Mouse (Mus musculus) neural tube, embryonic 11.5 days (tissue): ENCODE measurements around the gene Tmem108. TPM values are rescaled to one million over a fixed set of nuclear protein-coding genes. Genes with fewer than 3 reads are reported as not detected.

Experiments used
- ATAC-seq: fragments of 200-750 bp; cut with Nextera tagmentation; 2 replicates; pipeline ENCODE4 v1.8.0; 2017; ENCODE audit warnings: moderate number of reproducible peaks, mild to moderate bottlenecking, moderate TSS enrichment, moderate library complexity; ENCODE audit not compliant: insufficient read depth, low FRiP score, low TSS enrichment
- DNase-seq: peaks from one replicate; pipeline ENCODE4 v3.0.0-alpha.2; 2015; ENCODE audit warnings: low spot score
- H3K27ac ChIP-seq: fragments of 300-500 bp; sonication (generic); 2 replicates; pipeline ENCODE4 v1.5.1; 2014; ENCODE audit warnings: low read depth, mild to moderate bottlenecking, low read length
- H3K27me3 ChIP-seq: fragments of 300-500 bp; sonication (generic); 2 replicates; pipeline ENCODE4 v1.6.1; 2014; ENCODE audit warnings: mild to moderate bottlenecking, low read length, mixed read lengths; ENCODE audit not compliant: control insufficient read depth, insufficient read depth
- H3K36me3 ChIP-seq: fragments of 300-500 bp; sonication (generic); 2 replicates; pipeline ENCODE4 v1.6.1; 2014; ENCODE audit warnings: mild to moderate bottlenecking, low read length, moderate library complexity, mixed read lengths; ENCODE audit not compliant: control insufficient read depth, insufficient read depth
- H3K4me1 ChIP-seq: fragments of 300-500 bp; sonication (generic); 2 replicates; pipeline ENCODE4 v1.6.1; 2014; ENCODE audit warnings: low read length, mixed read lengths; ENCODE audit not compliant: control insufficient read depth, insufficient read depth
- H3K4me2 ChIP-seq: fragments of 300-500 bp; sonication (generic); 2 replicates; pipeline ENCODE4 v1.6.1; 2014; ENCODE audit warnings: low read depth, mild to moderate bottlenecking, moderate library complexity
- H3K4me3 ChIP-seq: fragments of 300-500 bp; sonication (generic); 2 replicates; pipeline ENCODE4 v1.5.1; 2014; ENCODE audit warnings: low read depth, low read length
- H3K9ac ChIP-seq: fragments of 300-500 bp; sonication (generic); 2 replicates; pipeline ENCODE4 v1.6.1; 2014; ENCODE audit warnings: mild to moderate bottlenecking, low read length
- H3K9me3 ChIP-seq: fragments of 300-500 bp; sonication (generic); 2 replicates; pipeline ENCODE4 v1.6.1; 2016; ENCODE audit warnings: low read length; ENCODE audit not compliant: control insufficient read depth
- WGBS: fragments of 180-500 bp; shearing (Covaris S2); extraction: QIAGEN DNeasy Blood & Tissue Kit; methylation state at CpG from one replicate; pipeline ENCODE4 v1.1.7; 2014; 5-methylcytosine and 5-hydroxymethylcytosine counted together
- polyA plus RNA-seq: library from polyadenylated mRNA; unstranded; fragments of >200 nt; fragmentation: Nextera tagmentation; extraction: Ambion mirVana; gene quantifications from 2 replicates; pipeline ENCODE4 v1.2.1, GENCODE M21; 2014

The Tmem108 gene
- polyA plus RNA-seq, 1 experiment from 2014 or later: 19.9 TPM

DNA sequence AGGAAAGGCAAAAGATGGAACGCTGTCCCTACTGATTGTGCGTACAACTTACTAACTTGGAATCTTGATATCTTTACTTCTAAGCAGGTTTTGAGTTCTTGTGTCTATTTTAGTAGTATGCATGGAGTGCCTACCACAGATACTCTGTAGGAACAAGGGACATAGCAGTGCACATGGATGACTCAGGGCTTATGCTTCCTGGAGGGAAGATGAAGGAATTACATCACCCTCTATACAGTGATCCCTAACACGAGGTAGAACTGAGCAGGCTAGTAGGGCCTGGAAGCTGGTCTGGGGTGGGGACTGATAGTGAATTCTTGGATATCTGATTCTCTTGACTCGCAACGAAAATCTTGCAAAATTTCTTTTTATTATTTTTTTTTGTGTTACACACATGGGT, 185.7 kb downstream of the Tmem108 start:
- WGBS: 95% methylated on average over 5 of the region's 5 CpGs
- Histone ChIP-seq H3K4me3 (no peak overlapping the region), H3K4me2 (no peak overlapping the region), H3K9ac (no peak overlapping the region), H3K4me1 (peaks cover 13% of the 10 kb centered on the region), H3K27me3 (no peaks in the 10 kb centered on the region), H3K36me3 (no peaks in the 10 kb centered on the region), H3K27ac (no peak overlapping the region), H3K9me3 (no peaks in the 10 kb centered on the region)
- no peak for ATAC-seq
- DNase-seq: no peak

DNA sequence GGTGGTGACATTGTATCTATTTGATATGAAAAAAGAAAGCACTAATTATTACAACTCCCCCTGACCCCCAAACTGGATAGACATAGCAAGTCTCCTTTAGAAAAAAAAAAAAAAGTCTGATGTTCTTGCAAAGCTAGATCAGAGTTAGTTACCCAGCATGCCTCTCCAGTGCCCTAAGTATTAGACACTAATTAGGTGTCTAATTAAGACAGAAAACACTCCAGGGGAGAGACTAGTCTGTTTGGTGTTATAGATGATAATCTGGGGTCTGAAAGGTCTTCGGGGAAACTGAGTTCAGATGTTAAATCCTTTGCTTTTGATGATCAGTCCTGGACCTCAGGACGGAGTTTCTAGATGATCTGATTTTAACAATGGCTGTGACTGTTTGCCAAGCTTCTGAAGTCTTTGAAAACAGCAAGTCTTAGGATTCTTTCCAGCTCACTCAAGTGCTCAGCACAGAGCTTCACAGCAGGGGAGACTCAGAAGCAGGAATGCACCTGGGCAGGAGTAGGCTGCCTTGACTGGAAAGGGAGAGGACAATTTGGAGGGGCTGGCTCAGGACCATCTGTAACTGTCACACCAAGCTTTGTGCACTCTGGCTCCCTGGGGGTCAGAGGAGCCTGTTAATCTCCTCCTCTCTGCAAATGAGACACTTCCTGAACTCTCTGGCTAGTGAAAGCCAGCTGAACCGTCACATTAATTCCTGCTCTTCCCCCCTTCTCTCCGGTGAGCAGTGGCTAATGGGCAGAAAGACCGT, 187.5 kb downstream of the Tmem108 start:
- no peak overlapping the region for H3K9ac ChIP-seq
- H3K9me3 ChIP-seq: no peaks in the 10 kb centered on the region
- no peaks in the 10 kb centered on the region for H3K36me3 ChIP-seq
- no peaks in the 10 kb centered on the region for H3K27me3 ChIP-seq
- H3K4me2 ChIP-seq: no peak overlapping the region
- 2% methylated on average over 5 of the region's 5 CpGs for WGBS
- ATAC-seq (peak; percentile 81), DNase-seq (peak; percentile 76)
- no peak overlapping the region for H3K4me3 ChIP-seq
- H3K27ac ChIP-seq: no peak overlapping the region
- H3K4me1 ChIP-seq: peaks cover 16% of the 10 kb centered on the region

DNA sequence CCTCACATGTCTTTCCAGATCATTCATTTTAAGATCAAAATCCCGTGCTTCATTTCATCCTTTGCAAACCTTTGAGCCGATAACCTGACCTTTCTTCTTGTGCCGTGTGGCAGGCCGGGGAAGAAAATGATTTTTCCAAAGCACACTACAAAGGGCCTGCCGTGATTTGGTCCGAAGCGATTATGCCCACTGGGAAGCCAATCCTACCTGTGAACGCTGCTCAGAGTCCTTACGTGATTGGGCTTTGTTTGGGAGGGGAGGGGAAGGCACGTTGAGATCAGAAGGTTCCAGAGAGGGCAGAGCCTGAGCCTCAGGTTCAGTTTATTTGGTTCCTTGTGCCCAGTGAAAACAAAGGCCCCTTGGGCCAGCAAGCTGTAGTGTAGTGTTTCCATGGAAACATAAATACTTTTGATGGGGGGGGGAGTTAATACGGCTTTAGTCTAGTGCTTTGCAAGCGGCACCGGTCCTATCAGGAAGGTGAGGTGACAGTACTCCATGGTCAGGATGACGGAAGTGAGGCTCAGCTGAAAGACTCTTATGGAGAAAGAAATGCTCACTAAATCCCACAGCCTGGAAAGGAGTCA, 191.4 kb downstream of the Tmem108 start:
- H3K36me3 ChIP-seq: no peaks in the 10 kb centered on the region
- H3K4me3 ChIP-seq: no peak overlapping the region
- H3K9ac ChIP-seq: no peak overlapping the region
- no peak for ATAC-seq
- no peak overlapping the region for H3K27ac ChIP-seq
- H3K4me1 ChIP-seq: peaks cover 13% of the 10 kb centered on the region
- H3K9me3 ChIP-seq: no peaks in the 10 kb centered on the region
- no peak overlapping the region for H3K4me2 ChIP-seq
- no peaks in the 10 kb centered on the region for H3K27me3 ChIP-seq
- no peak for DNase-seq
- 80% methylated on average over 14 of the region's 14 CpGs for WGBS

DNA sequence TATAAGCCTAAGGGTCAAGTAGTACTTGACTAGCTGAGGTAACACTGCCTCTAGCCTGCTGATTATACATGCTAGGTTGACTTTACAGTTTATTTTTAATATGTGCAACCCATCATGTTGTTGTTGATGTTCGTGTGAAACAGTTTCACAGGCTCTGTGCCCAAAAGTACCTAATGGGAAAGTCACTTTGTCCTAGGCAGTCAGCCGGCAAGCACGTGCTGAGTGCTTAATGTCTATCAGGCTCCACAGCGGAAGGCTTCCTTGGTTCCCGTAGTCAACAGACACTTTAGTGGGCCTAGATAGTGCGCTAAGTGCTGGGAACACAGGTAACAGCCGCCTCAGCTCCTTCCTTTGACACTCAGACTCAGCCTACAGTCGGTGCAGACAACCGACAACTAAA, 192.7 kb downstream of the Tmem108 start:
- WGBS: 92% methylated on average over 9 of the region's 9 CpGs
- H3K36me3 ChIP-seq: no peaks in the 10 kb centered on the region
- DNase-seq (no peak), ATAC-seq (no peak)
- no peak overlapping the region for H3K9ac ChIP-seq
- no peak overlapping the region for H3K4me2 ChIP-seq
- no peaks in the 10 kb centered on the region for H3K27me3 ChIP-seq
- H3K27ac ChIP-seq: no peak overlapping the region
- no peaks in the 10 kb centered on the region for H3K9me3 ChIP-seq
- H3K4me1 ChIP-seq: peaks cover 2% of the 10 kb centered on the region; the same call in 1 of the 2 replicates
- H3K4me3 ChIP-seq: no peak overlapping the region

DNA sequence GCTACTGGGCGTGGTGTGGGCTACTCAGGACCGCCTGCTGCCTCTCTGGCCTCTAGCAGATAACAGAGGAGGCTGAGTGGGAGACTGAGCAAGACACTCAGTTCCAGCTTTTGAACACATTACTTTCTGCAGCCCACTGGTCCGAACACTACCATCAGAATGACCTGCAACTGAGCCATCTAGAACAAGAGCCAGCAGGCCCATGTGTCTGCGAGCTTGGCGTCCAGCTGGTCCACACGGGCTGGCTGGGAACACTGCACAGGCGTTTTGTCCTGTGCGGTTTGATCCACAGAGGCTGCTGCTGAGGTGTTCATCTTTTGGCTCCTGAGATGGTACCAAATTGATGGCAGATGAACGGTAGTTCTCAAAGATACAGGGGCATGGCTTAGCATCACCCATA, 196.5 kb downstream of the Tmem108 start:
- DNase-seq: no peak
- peaks cover under 1% of the 10 kb centered on the region; the same call in 1 of the 2 replicates for H3K4me1 ChIP-seq
- H3K9ac ChIP-seq: no peak overlapping the region
- H3K9me3 ChIP-seq: no peaks in the 10 kb centered on the region
- H3K4me2 ChIP-seq: no peak overlapping the region
- no peak overlapping the region for H3K27ac ChIP-seq
- no peaks in the 10 kb centered on the region for H3K27me3 ChIP-seq
- no peak for ATAC-seq
- no peaks in the 10 kb centered on the region for H3K36me3 ChIP-seq
- 91% methylated on average over 9 of the region's 9 CpGs for WGBS
- H3K4me3 ChIP-seq: no peak overlapping the region

DNA sequence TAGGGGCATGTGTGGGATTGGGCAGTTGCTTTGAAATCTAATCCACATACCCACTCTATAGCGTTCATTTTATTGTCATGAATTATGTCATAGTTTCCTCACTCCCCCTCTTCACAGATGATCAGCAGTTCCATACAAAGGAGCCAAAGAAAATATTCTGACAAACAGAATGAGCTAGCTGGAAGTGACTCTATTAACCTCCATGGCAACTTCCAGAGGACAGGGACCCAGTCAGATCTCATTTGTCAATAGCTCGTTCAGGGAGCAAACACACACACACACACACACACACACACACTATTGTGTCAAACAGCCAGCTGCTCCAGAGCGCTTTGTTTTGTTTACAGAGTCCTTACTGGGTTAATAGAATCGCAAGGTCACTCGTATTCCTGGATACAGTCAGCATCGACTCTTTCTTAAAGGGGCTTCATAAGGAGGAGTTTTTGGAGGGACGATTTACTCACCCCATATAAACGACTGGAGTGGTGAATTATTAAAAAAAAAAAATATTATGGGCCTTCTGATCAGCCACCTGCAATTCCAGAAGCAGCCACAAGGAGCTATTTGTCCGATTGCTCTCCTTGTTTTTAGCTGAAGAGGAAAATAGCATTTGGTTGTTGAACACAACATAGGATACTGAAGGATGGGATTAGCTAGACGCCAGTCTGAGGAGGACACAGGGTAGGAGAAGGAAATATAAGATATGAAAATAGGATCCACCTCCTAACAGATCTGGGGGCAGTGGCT, 197.6 kb downstream of the Tmem108 start:
- Histone ChIP-seq H3K27me3 (no peaks in the 10 kb centered on the region), H3K36me3 (no peaks in the 10 kb centered on the region), H3K4me2 (no peak overlapping the region), H3K9me3 (no peaks in the 10 kb centered on the region), H3K4me1 (no peaks in the 10 kb centered on the region), H3K27ac (no peak overlapping the region), H3K9ac (no peak overlapping the region), H3K4me3 (no peak overlapping the region)
- WGBS: 42% methylated on average over 10 of the region's 10 CpGs
- ATAC-seq: no peak
- peak; percentile 54 for DNase-seq

DNA sequence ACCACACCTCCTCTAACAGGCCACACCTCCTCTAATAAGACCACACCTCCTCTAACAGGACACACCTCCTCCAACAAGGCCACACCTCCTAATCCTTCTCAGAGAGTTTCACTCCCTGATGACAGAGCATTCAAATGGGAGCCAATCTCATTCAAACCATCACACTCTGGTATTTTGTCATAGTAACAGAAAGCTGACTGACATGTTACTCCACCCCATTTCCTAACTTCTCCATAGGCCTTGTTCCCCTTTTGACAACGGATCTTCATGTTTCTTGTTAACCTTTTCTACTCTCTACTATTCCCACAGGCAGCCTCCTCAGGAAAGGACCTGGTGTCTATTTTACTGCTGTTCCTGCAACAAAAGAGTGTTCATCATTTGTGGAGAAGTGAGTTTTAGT, 199.6 kb downstream of the Tmem108 start:
- Histone ChIP-seq H3K9me3 (no peaks in the 10 kb centered on the region), H3K4me2 (no peak overlapping the region), H3K4me1 (no peaks in the 10 kb centered on the region), H3K9ac (no peak overlapping the region), H3K27ac (no peak overlapping the region), H3K4me3 (no peak overlapping the region), H3K36me3 (no peaks in the 10 kb centered on the region), H3K27me3 (no peaks in the 10 kb centered on the region)
- DNase-seq: no peak
- 97% methylated on average over 1 of the region's 1 CpGs for WGBS
- ATAC-seq: no peak

DNA sequence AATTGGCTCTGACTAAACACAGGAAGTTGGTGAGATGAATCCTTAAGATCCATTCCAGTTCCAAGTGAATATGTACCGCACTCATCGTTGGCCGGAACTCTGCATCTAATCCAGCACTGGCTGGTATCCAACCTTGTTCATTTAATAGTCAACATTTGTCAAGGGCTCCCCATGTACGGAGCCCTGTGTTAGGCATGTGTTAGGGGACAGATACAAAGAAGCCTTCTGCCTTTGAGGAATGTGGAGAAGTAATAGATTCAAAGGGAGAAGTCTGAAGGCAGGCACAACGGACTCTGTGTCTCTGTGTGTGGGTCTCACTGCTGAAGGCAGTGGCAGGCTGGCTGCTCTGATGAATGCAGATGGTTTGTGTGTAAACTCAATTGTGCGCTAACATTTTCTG, 202.9 kb downstream of the Tmem108 start:
- Histone ChIP-seq H3K4me1 (0 out of 2 replicates have a peak, but pooled peaks cover 2% of the 10 kb centered on the region), H3K36me3 (no peaks in the 10 kb centered on the region), H3K9ac (no peak overlapping the region), H3K27me3 (no peaks in the 10 kb centered on the region), H3K9me3 (no peaks in the 10 kb centered on the region), H3K4me3 (no peak overlapping the region), H3K4me2 (no peak overlapping the region), H3K27ac (no peak overlapping the region)
- DNase-seq (no peak), ATAC-seq (no peak; the same call in 1 of the 2 replicates)
- 70% methylated on average over 6 of the region's 6 CpGs for WGBS
